Comparison of ENCODE assay signal across 13 mouse cellular contexts in genomic region chr1:186455177-186455660, GRCm38 (mm10).
"Had no signal": no experiment of that assay in that cellular context is flagged by ENCODE, and none has a peak within 500 bp of the region (broad histone marks: within the 10 kb centered on the region; RNA-seq: fewer than 3 reads in every experiment).

No protein-coding gene starts in this region.

- DNase-seq: lung, adult 18-20 months; lung, embryonic 14.5 days; lung, postnatal 10 days; lung, postnatal 4 days; right cerebral cortex, postnatal 14 days; thymus, adult 2 months; thymus, postnatal 25 days had no signal

- H3K9me3 ChIP-seq: midbrain, embryonic 13.5 days; midbrain, embryonic 15.5 days; neural tube, embryonic 12.5 days; stomach, embryonic 15.5 days had no signal

- H3K27me3 ChIP-seq: midbrain, embryonic 13.5 days; midbrain, embryonic 15.5 days; neural tube, embryonic 12.5 days had no signal

- H3K4me1 ChIP-seq: midbrain, embryonic 13.5 days; midbrain, embryonic 15.5 days; neural tube, embryonic 12.5 days; stomach, embryonic 15.5 days had no signal

- H3K4me2 ChIP-seq: lung, embryonic 14.5 days; midbrain, embryonic 11.5 days; midbrain, embryonic 13.5 days; midbrain, embryonic 15.5 days; neural tube, embryonic 12.5 days; stomach, embryonic 15.5 days had no signal

- H3K27ac ChIP-seq: midbrain, embryonic 13.5 days; midbrain, embryonic 15.5 days; neural tube, embryonic 12.5 days; stomach, embryonic 15.5 days; stomach, postnatal 0 days had no signal

- H3K4me3 ChIP-seq: midbrain, embryonic 13.5 days; midbrain, embryonic 15.5 days; neural tube, embryonic 12.5 days; stomach, embryonic 15.5 days had no signal

- H3K36me3 ChIP-seq: midbrain, embryonic 13.5 days; midbrain, embryonic 15.5 days; neural tube, embryonic 12.5 days; stomach, embryonic 15.5 days had no signal
